Mouse (Mus musculus) cerebellum, adult 2 months (tissue): ENCODE results near the gene Zfp646.

ENCODE experiments used
- CTCF ChIP-seq: fragments of 200-500 bp; IDR thresholded peaks from 2 replicates; pipeline ENCODE4 v1.5.1; 2011; ENCODE audit warnings: low read depth, mild to moderate bottlenecking, control low read depth, low read length, moderate library complexity, borderline replicate concordance; ENCODE audit not compliant: insufficient read depth
- POLR2A ChIP-seq: fragments of 200-500 bp; IDR thresholded peaks from 2 replicates; pipeline ENCODE4 v1.6.1; 2011; ENCODE audit warnings: low read length, control low read depth, borderline replicate concordance; ENCODE audit not compliant: insufficient read depth

- no peak for TF ChIP-seq CTCF
- TF ChIP-seq POLR2A: no peak
These were observed 25.8 kb upstream of the Zfp646 start for GRCm38 (mm10) chr7:127849973-127850875.
